Mouse (Mus musculus) kidney, postnatal 0 days (tissue): ENCODE measurements around the gene Fam78b. TPM values are rescaled to one million over a fixed set of nuclear protein-coding genes. Genes with fewer than 3 reads are reported as not detected.
A peak's percentile ranks its signal among the peaks of the same experiment; 100 is the strongest.

Source experiments
- ATAC-seq: fragments of 200-750 bp; cut with Nextera tagmentation; replicated peaks from 2 replicates; pipeline ENCODE4 v1.8.0; 2017; ENCODE audit warnings: low read depth, moderate number of reproducible peaks, moderate TSS enrichment, moderate library complexity; ENCODE audit not compliant: low FRiP score
- DNase-seq: peaks from one replicate; pipeline ENCODE4 v3.0.0-alpha.2; 2016; ENCODE audit warnings: low spot score
- H3K27ac ChIP-seq: fragments of 300-500 bp; sonication (generic); 2 replicates; pipeline ENCODE4 v1.5.1; 2014; ENCODE audit warnings: mild to moderate bottlenecking
- H3K27me3 ChIP-seq: fragments of 300-500 bp; sonication (generic); 2 replicates; pipeline ENCODE4 v1.6.1; 2014; ENCODE audit warnings: low read length, mixed read lengths; ENCODE audit not compliant: insufficient read depth
- H3K36me3 ChIP-seq: fragments of 300-500 bp; sonication (generic); 2 replicates; pipeline ENCODE4 v1.6.1; 2014; ENCODE audit warnings: low read length, mixed read lengths; ENCODE audit not compliant: insufficient read depth
- H3K4me1 ChIP-seq: fragments of 300-500 bp; sonication (generic); replicated peaks from 2 replicates; pipeline ENCODE4 v1.6.1; 2014; ENCODE audit warnings: antibody characterized with exemption, low read length, mixed read lengths; ENCODE audit not compliant: insufficient read depth
- H3K4me2 ChIP-seq: fragments of 300-500 bp; sonication (generic); 2 replicates; pipeline ENCODE4 v1.6.1; 2014; ENCODE audit warnings: mild to moderate bottlenecking, low read length, moderate library complexity, mixed read lengths
- H3K4me3 ChIP-seq: fragments of 300-500 bp; sonication (generic); replicated peaks from 2 replicates; pipeline ENCODE4 v1.5.1; 2014; ENCODE audit warnings: low read depth, low read length
- H3K9ac ChIP-seq: fragments of 300-500 bp; sonication (generic); 2 replicates; pipeline ENCODE4 v1.6.1; 2014; ENCODE audit warnings: low read depth, low read length
- H3K9me3 ChIP-seq: fragments of 300-500 bp; sonication (generic); replicated peaks from 2 replicates; pipeline ENCODE4 v1.6.1; 2016; ENCODE audit warnings: low read length, inconsistent platforms, mixed read lengths
- CTCF ChIP-seq: IDR thresholded peaks from 2 replicates; pipeline ENCODE4 v1.5.1; 2016; ENCODE audit warnings: antibody characterized with exemption, low read depth, mild to moderate bottlenecking, moderate library complexity
- WGBS: fragments of 180-500 bp; shearing (Covaris S2); extraction: QIAGEN DNeasy Blood & Tissue Kit; methylation state at CpG from one replicate; pipeline ENCODE4 v1.1.7; 2014; 5-methylcytosine and 5-hydroxymethylcytosine counted together
- polyA plus RNA-seq: library from polyadenylated mRNA; unstranded; fragments of >200 nt; fragmentation: Nextera tagmentation; extraction: Ambion mirVana; gene quantifications from 2 replicates; pipeline ENCODE4 v1.2.1, GENCODE M21; 2015

The Fam78b gene
- polyA plus RNA-seq, result 0.45 and 1.0 TPM in 2 replicates

- peak within 1 kb of the TSS; percentile 97 for H3K4me2 ChIP-seq
- DNase-seq (no peak), ATAC-seq (peak; percentile 40)
- peak within 1 kb of the TSS; percentile 58 for H3K9ac ChIP-seq
- peaks cover 9% of the 10 kb centered on the region for H3K4me1 ChIP-seq
- no peak for TF ChIP-seq CTCF
- WGBS, result under 1% methylated on average over 64 of the region's 85 CpGs
- H3K27me3 ChIP-seq, result peaks cover 19% of the 10 kb centered on the region
- no peaks in the 10 kb centered on the region for H3K9me3 ChIP-seq
- H3K36me3 ChIP-seq, result no peaks in the 10 kb centered on the region
- H3K27ac ChIP-seq, result 0 out of 2 replicates have a peak within 1 kb of the TSS, but pooled peaks have one; percentile 36
- peak within 1 kb of the TSS; percentile 73 for H3K4me3 ChIP-seq
Observed at GRCm38 (mm10) chr1:167001174-167001843, at the start of gene Fam78b. Fam78b (plus strand) TSS chr1:167001417.

DNA sequence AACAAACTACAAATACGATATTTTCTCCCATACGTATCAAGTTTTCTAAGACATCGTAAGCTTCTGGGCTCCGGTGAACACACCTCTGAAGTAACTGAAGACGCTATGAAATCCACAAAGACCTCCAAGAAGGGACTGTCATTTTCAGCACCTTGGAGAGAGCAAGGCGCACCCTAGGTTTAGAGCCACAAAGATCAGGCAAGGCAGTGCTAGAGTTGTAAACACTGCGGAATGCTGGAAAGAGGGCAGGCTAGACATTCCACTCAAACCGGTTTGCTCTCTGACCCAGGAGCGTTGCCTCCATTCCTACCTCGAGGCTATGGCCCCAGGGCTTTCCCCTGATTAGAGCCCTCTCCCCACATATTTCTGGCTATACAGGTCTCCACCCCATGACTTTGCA is 36.7 kb upstream of the Fam78b start:
- H3K4me2 ChIP-seq, result no peak overlapping the region
- H3K27ac ChIP-seq, result no peak overlapping the region
- ATAC-seq (no peak), DNase-seq (peak; percentile 84)
- H3K4me1 ChIP-seq, result no peaks in the 10 kb centered on the region
- H3K4me3 ChIP-seq, result no peak overlapping the region
- H3K27me3 ChIP-seq, result no peaks in the 10 kb centered on the region
- no peak for TF ChIP-seq CTCF
- 32% methylated on average over 10 of the region's 10 CpGs for whole genome bisulfite sequencing
- H3K36me3 ChIP-seq, result no peaks in the 10 kb centered on the region
- H3K9ac ChIP-seq, result no peak overlapping the region
- H3K9me3 ChIP-seq, result no peaks in the 10 kb centered on the region

GRCm38 (mm10) chr1:166968271-166968670 is 32.9 kb upstream of the Fam78b start:
- WGBS, result 75% methylated on average over 5 of the region's 5 CpGs
- no peak for ATAC-seq

GRCm38 (mm10) chr1:166973731-166974130 is 27.5 kb upstream of the Fam78b start:
- Histone ChIP-seq H3K27ac (no peak overlapping the region), H3K9ac (no peak overlapping the region), H3K36me3 (no peaks in the 10 kb centered on the region), H3K4me2 (no peak overlapping the region), H3K4me1 (no peaks in the 10 kb centered on the region), H3K27me3 (no peaks in the 10 kb centered on the region), H3K9me3 (no peaks in the 10 kb centered on the region), H3K4me3 (no peak overlapping the region)
- DNase-seq (no peak), ATAC-seq (no peak)
- WGBS, result 85% methylated on average over 3 of the region's 3 CpGs
- TF ChIP-seq CTCF, result no peak

More at GRCm38 (mm10) chr1:166968271-166968670, 32.9 kb upstream of the Fam78b start:
- no peak overlapping the region for H3K27ac ChIP-seq
- H3K9ac ChIP-seq, result no peak overlapping the region
- H3K36me3 ChIP-seq, result no peaks in the 10 kb centered on the region
- no peak overlapping the region for H3K4me2 ChIP-seq
- H3K4me3 ChIP-seq, result no peak overlapping the region
- TF ChIP-seq CTCF, result no peak
- H3K4me1 ChIP-seq, result no peaks in the 10 kb centered on the region
- no peaks in the 10 kb centered on the region for H3K27me3 ChIP-seq
- H3K9me3 ChIP-seq, result no peaks in the 10 kb centered on the region
- no peak for DNase-seq

GRCm38 (mm10) chr1:166978611-166979010 is 22.6 kb upstream of the Fam78b start:
- Histone ChIP-seq H3K36me3 (no peaks in the 10 kb centered on the region), H3K4me2 (no peak overlapping the region), H3K27ac (no peak overlapping the region), H3K4me3 (no peak overlapping the region), H3K4me1 (no peaks in the 10 kb centered on the region), H3K27me3 (no peaks in the 10 kb centered on the region), H3K9me3 (no peaks in the 10 kb centered on the region), H3K9ac (no peak overlapping the region)
- 78% methylated on average over 5 of the region's 5 CpGs for WGBS
- no peak for DNase-seq
- ATAC-seq, result no peak
- no peak for TF ChIP-seq CTCF

DNA sequence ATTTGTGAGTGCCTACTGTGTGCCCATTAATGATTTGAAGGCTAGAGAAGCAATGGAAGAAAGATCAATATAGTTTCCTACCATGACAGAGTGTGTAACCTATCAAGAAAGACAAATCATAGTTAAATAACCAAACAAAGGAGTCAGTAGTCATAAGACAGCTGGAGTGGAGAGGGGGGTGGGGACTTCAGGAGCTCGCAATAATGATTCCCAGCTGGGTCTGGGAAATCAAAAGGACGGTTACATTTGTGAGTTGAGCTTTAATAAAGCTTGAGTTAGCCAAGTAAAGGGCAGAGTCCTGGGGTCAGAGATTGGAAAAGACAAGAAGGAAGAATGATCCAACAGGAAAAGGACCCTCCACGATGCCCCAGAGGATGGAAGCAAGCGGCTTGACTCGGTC is 7.0 kb upstream of the Fam78b start:
- no peaks in the 10 kb centered on the region for H3K9me3 ChIP-seq
- ATAC-seq, result no peak
- H3K4me2 ChIP-seq, result no peak overlapping the region
- no peaks in the 10 kb centered on the region for H3K27me3 ChIP-seq
- H3K4me1 ChIP-seq, result no peaks in the 10 kb centered on the region
- H3K36me3 ChIP-seq, result no peaks in the 10 kb centered on the region
- no peak overlapping the region for H3K4me3 ChIP-seq
- no peak overlapping the region for H3K9ac ChIP-seq
- TF ChIP-seq CTCF, result no peak
- WGBS, result 69% methylated on average over 5 of the region's 5 CpGs
- H3K27ac ChIP-seq, result no peak overlapping the region
- DNase-seq, result no peak
